ENCODE assay signal across 8 mouse cellular contexts in genomic region chr2:35680833-35681232, GRCm38 (mm10).
DNase-seq lines count a peak whose midpoint lies in the region; ATAC-seq and TF ChIP-seq lines count a peak whose summit lies in the region.

No protein-coding gene starts in this region.

- H3K27me3 ChIP-seq in lung, embryonic 14.5 days (ENCODE audit: insufficient read depth, low read length), result no peaks in the 10 kb centered on the region
- H3K27me3 ChIP-seq in limb, embryonic 13.5 days, result no peaks in the 10 kb centered on the region
- H3K27me3 ChIP-seq in splenic B cell, adult 2 months (ENCODE audit: control insufficient read depth, insufficient read depth, low read length, poor library complexity, severe bottlenecking), result no peaks in the 10 kb centered on the region

- ATAC-seq in cerebellum, adult (ENCODE audit: insufficient number of reproducible peaks, low FRiP score, low TSS enrichment), result no peak
- ATAC-seq in lung, embryonic 14.5 days (ENCODE audit: insufficient read depth), result peak; percentile 41
- ATAC-seq in limb, embryonic 13.5 days (ENCODE audit: low FRiP score, low read depth), result 0 out of 2 replicates have a peak, but pooled peaks have one; percentile 10

- no peak for TF ChIP-seq CTCF in lung, embryonic 14.5 days (IDR thresholded peaks at IDR 0.05; ENCODE audit: low read depth)

- H3K27ac ChIP-seq in lung, embryonic 14.5 days (ENCODE audit: low read depth), result peak overlapping the region; percentile 86; the same call in 1 of the 2 replicates
- H3K27ac ChIP-seq in limb, embryonic 13.5 days, result peak overlapping the region; percentile 65; the same call in 1 of the 2 replicates

- H3K4me1 ChIP-seq in lung, embryonic 14.5 days (ENCODE audit: insufficient read depth), result peaks cover 60% of the 10 kb centered on the region
- H3K4me1 ChIP-seq in limb, embryonic 13.5 days, result peaks cover 100% of the 10 kb centered on the region

- DNase-seq in cerebellum, postnatal 14 days, result peak; percentile 60 to 63
- DNase-seq in lung, embryonic 14.5 days, result peak; percentile 88
- no peak for DNase-seq in lung, postnatal 25 days (ENCODE audit: low spot score)
- peak; percentile 24 for DNase-seq in splenic B cell, adult 2 months (ENCODE audit: low read depth, low spot score)
- DNase-seq in left cerebral cortex, adult 9 months (ENCODE audit: low spot score in 2 of 2), result no peak
- no peak for DNase-seq in T-cell, adult 2 months (ENCODE audit: low spot score)

- WGBS in lung, embryonic 14.5 days, result 5% methylated on average over 6 of the region's 6 CpGs
- 19% methylated on average over 6 of the region's 6 CpGs for WGBS in limb, embryonic 13.5 days

- no peaks in the 10 kb centered on the region for H3K36me3 ChIP-seq in lung, embryonic 14.5 days (ENCODE audit: insufficient read depth)
- H3K36me3 ChIP-seq in limb, embryonic 13.5 days, result peaks cover 3% of the 10 kb centered on the region; the same call in 1 of the 2 replicates
- no peaks in the 10 kb centered on the region for H3K36me3 ChIP-seq in splenic B cell, adult 2 months (ENCODE audit: control insufficient read depth, insufficient read depth, low read length, poor library complexity, severe bottlenecking)

- H3K4me2 ChIP-seq in lung, embryonic 14.5 days, result no peak overlapping the region
- 0 out of 2 replicates have a peak overlapping the region, but pooled peaks have one; percentile 15 for H3K4me2 ChIP-seq in limb, embryonic 13.5 days (replicated peaks)

- H3K4me3 ChIP-seq in lung, embryonic 14.5 days (ENCODE audit: low read depth, low read length), result no peak overlapping the region
- no peak overlapping the region for H3K4me3 ChIP-seq in limb, embryonic 13.5 days

- 0 out of 2 replicates have a peak overlapping the region, but pooled peaks have one; percentile 17 for H3K9ac ChIP-seq in lung, embryonic 14.5 days
- no peak overlapping the region for H3K9ac ChIP-seq in limb, embryonic 13.5 days

- H3K9me3 ChIP-seq in lung, embryonic 14.5 days (ENCODE audit: low read depth, low read length), result no peaks in the 10 kb centered on the region
- no peaks in the 10 kb centered on the region for H3K9me3 ChIP-seq in limb, embryonic 13.5 days

Comparison
In these comparisons a context has a peak if more than half of its experiments do, and no peak if none do; other contexts are left out.
1. DNase-seq: peak in cerebellum, postnatal 14 days (2 of 2), lung, embryonic 14.5 days (single experiment) and splenic B cell, adult 2 months (single experiment); none in lung, postnatal 25 days (single experiment), left cerebral cortex, adult 9 months (0 of 2) and T-cell, adult 2 months (single experiment).